Mouse (Mus musculus) heart, postnatal 36 days (tissue): ENCODE results near the gene Igf1. TPM values are rescaled to one million over a fixed set of nuclear protein-coding genes. Genes with fewer than 3 reads are reported as not detected.

ENCODE experiments used
- total RNA-seq, 2 experiments: library from RNA; stranded (reverse); gene quantifications; 2 replicates each; pipeline ENCODE4 v1.2.3; 2021

Gene Igf1
- total RNA-seq, 2 experiments from 2014 or later: 15.5 to 18.8 TPM

Other genes with a start within 250 kb of the Igf1 start
- gene Pmch, start 232.8 kb downstream of the Igf1 start, total RNA-seq: not detected